Mouse (Mus musculus): ENCODE measurements around the gene Usp50. TPM values are rescaled to one million over a fixed set of nuclear protein-coding genes. Genes with fewer than 3 reads are reported as not detected.
A peak's percentile ranks its signal among the peaks of the same experiment; 100 is the strongest.

The Usp50 gene
- not detected for total RNA-seq (2021)

GRCm38 (mm10) chr2:126783370-126783769, at the start of gene Usp50:
Usp50 (minus strand) TSS chr2:126783470.
- DNase-seq: no peak
- intact Hi-C loops (cut with DNase I): loop anchor here (5.0 kb wide), 1 partner anchor 191 kb away; no protein-coding TSS in a partner anchor

GRCm38 (mm10) chr2:126817414-126817813, 34.1 kb upstream of the Usp50 start:
- no peak for DNase-seq
- intact Hi-C loops (cut with DNase I): no loop called here

GRCm38 (mm10) chr2:126816644-126817347, 33.5 kb upstream of the Usp50 start:
- DNase-seq: no peak
- intact Hi-C loops (cut with DNase I): no loop called here

- DNase-seq: no peak
- intact Hi-C loops (cut with DNase I): no loop called here
These were observed 32.6 kb upstream of the Usp50 start for GRCm38 (mm10) chr2:126815822-126816221.

- intact Hi-C loops (cut with DNase I): no loop called here
- DNase-seq: no peak
These were observed 18.7 kb upstream of the Usp50 start for GRCm38 (mm10) chr2:126801980-126802379.

- DNase-seq: no peak
- intact Hi-C loops (cut with DNase I): loop anchor here (10.0 kb wide), 1 partner anchor 196 kb away; no protein-coding TSS in a partner anchor
These were observed 15.2 kb upstream of the Usp50 start for GRCm38 (mm10) chr2:126798455-126798854.

GRCm38 (mm10) chr2:126795708-126796107, 12.4 kb upstream of the Usp50 start:
- no peak for DNase-seq
- intact Hi-C loops (cut with DNase I): loop anchor here (10.0 kb wide), 1 partner anchor 199 kb away; no protein-coding TSS in a partner anchor

GRCm38 (mm10) chr2:126792611-126793010, 9.3 kb upstream of the Usp50 start:
- DNase-seq: no peak
- intact Hi-C loops (cut with DNase I): loop anchor here (10.0 kb wide), 1 partner anchor 202 kb away; no protein-coding TSS in a partner anchor

GRCm38 (mm10) chr2:126787721-126788342, 4.6 kb upstream of the Usp50 start:
- intact Hi-C loops (cut with DNase I): no loop called here
- DNase-seq: no peak

- peak; percentile 28 to 49 for DNase-seq
- intact Hi-C loops (cut with DNase I): loop anchor here (5.0 kb wide), 1 partner anchor 190 kb away; no protein-coding TSS in a partner anchor
These were observed 837 bp downstream of the Usp50 start for GRCm38 (mm10) chr2:126782433-126782832.

GRCm38 (mm10) chr2:126781478-126781877, 1.8 kb downstream of the Usp50 start:
- intact Hi-C loops (cut with DNase I): loop anchor here (5.0 kb wide), 1 partner anchor 189 kb away; no protein-coding TSS in a partner anchor
- no peak for DNase-seq

- intact Hi-C loops (cut with DNase I): loop anchor here (5.0 kb wide), 1 partner anchor 188 kb away; no protein-coding TSS in a partner anchor
- DNase-seq: no peak
These were observed 3.0 kb downstream of the Usp50 start for GRCm38 (mm10) chr2:126780286-126780685.

- no peak for DNase-seq
- intact Hi-C loops (cut with DNase I): no loop called here
These were observed 4.5 kb downstream of the Usp50 start for GRCm38 (mm10) chr2:126778806-126779205.

- intact Hi-C loops (cut with DNase I): no loop called here
These were observed 6.9 kb downstream of the Usp50 start for GRCm38 (mm10) chr2:126776416-126776815.

GRCm38 (mm10) chr2:126775951-126776350, 7.3 kb downstream of the Usp50 start:
- DNase-seq: no peak
- intact Hi-C loops (cut with DNase I): no loop called here

More at GRCm38 (mm10) chr2:126776416-126776815, 6.9 kb downstream of the Usp50 start:
- DNase-seq: no peak

- intact Hi-C loops (cut with DNase I): no loop called here
- no peak for DNase-seq
These were observed 11.1 kb downstream of the Usp50 start for GRCm38 (mm10) chr2:126772217-126772616.

GRCm38 (mm10) chr2:126769431-126770181, 13.7 kb downstream of the Usp50 start:
- intact Hi-C loops (cut with DNase I): no loop called here
- DNase-seq: no peak

GRCm38 (mm10) chr2:126768194-126768593, 15.1 kb downstream of the Usp50 start:
- no peak for DNase-seq
- intact Hi-C loops (cut with DNase I): no loop called here

GRCm38 (mm10) chr2:126767599-126767998, 15.7 kb downstream of the Usp50 start:
- DNase-seq: no peak
- intact Hi-C loops (cut with DNase I): no loop called here

GRCm38 (mm10) chr2:126765867-126766582, 17.2 kb downstream of the Usp50 start:
- no peak for DNase-seq
- intact Hi-C loops (cut with DNase I): no loop called here

All from heart, postnatal 36 days (tissue).